In the genomic region with DNA sequence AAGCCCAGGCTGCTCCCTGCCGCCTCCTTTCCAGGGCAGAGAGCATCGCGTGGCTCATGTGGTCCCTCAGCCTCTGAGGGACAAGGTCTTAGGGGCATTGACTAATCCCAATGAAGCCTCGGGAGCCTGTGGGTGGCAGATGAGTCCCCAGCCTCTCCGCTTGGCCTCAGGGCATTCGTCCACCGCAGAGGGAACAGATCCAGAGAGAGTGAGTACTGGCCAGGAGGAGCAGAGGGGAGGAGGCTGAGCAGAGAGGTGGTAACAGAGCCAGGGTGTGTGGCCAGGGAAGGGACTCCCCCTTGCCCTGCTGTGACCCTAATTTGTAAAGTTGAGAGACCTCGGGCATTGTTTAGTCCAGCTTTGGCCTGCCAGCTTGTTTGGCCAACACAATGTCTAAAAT, we compare ENCODE assay signal across 15 mouse cellular contexts. TPM values are rescaled to one million over a fixed set of nuclear protein-coding genes. Genes with fewer than 3 reads are reported as not detected.
A peak's percentile ranks its signal among the peaks of the same experiment; 100 is the strongest.
DNase-seq lines count a peak whose midpoint lies in the region; TF ChIP-seq lines count a peak whose summit lies in the region.
"Had no signal": no experiment of that assay in that cellular context is flagged by ENCODE, and none has a peak within 500 bp of the region (broad histone marks: within the 10 kb centered on the region; RNA-seq: fewer than 3 reads in every experiment).

No protein-coding gene starts in this region.

- TF ChIP-seq CTCF in layer of hippocampus, adult 2 months (conservative IDR thresholded peaks at IDR 0.05), result no peak

- no peak overlapping the region for H3K4me3 ChIP-seq in layer of hippocampus, adult 2 months
- H3K4me3 ChIP-seq: heart, embryonic 13.5 days; lung, embryonic 15.5 days; midbrain, embryonic 12.5 days; neural tube, embryonic 12.5 days had no signal

- DNase-seq in adrenal gland, postnatal 14 days, result peak; percentile 30
- DNase-seq in adrenal gland, postnatal 36 days, result no peak
- no peak for DNase-seq in layer of hippocampus, adult 2 months (ENCODE audit: low spot score in 2 of 2)
- no peak for DNase-seq in layer of hippocampus, adult 8-10 months (ENCODE audit: low spot score in 2 of 2)
- peak; percentile 66 for DNase-seq in retina, postnatal 1 day
- no peak for DNase-seq in retina, embryonic 14.5 days (ENCODE audit: low spot score)
- DNase-seq in thymus, postnatal 36 days, result no peak
- no peak for DNase-seq in left cerebral cortex, adult 8-10 months (ENCODE audit: low spot score in 2 of 2)
- DNase-seq: embryo, embryonic 11 days; gastrocnemius, postnatal 36 days; kidney, adult 9 months had no signal

- H3K27ac ChIP-seq in layer of hippocampus, adult 2 months, result peak overlapping the region; percentile 67; the same call in 1 of the 2 replicates
- H3K27ac ChIP-seq: heart, embryonic 13.5 days; lung, embryonic 15.5 days; midbrain, embryonic 12.5 days; neural tube, embryonic 12.5 days had no signal

RNA-seq across cellular contexts. Expression of a gene that starts 29.6 kb away (rescaled TPM):
- 7.2 and 8.5 TPM in 2 replicates for total RNA-seq in adrenal gland, postnatal 14 days (2021)
- total RNA-seq in adrenal gland, postnatal 36 days (2021), result 1 to 10 TPM; 6.0 to 6.4 TPM
- total RNA-seq in layer of hippocampus, adult 2 months (2021), result 100 to 1,000 TPM; 146 to 148 TPM
- total RNA-seq in layer of hippocampus, adult 8-10 months (2022), result 100 to 1,000 TPM; 127 to 154 (median 141) TPM
- total RNA-seq in left cerebral cortex, adult 8-10 months (2022), result 10 to 100 TPM; 86.2 to 95.5 (median 94.0) TPM

RNA-seq across cellular contexts. Expression of a gene that starts 42.4 kb away (rescaled TPM):
- 1.3 and 1.8 TPM in 2 replicates for total RNA-seq in adrenal gland, postnatal 14 days (2021)
- 1 to 10 TPM in 1 of 2 experiments, under 1 TPM in 1; 0.72 to 1.1 TPM for total RNA-seq in adrenal gland, postnatal 36 days (2021)
- 1 to 10 TPM; 1.1 to 1.3 TPM for total RNA-seq in layer of hippocampus, adult 2 months (2021)
- 1 to 10 TPM; 1.4 to 4.3 (median 2.5) TPM for total RNA-seq in layer of hippocampus, adult 8-10 months (2022)
- total RNA-seq in left cerebral cortex, adult 8-10 months (2022), result 1 to 10 TPM in 3 of 4 experiments, under 1 TPM in 1; 0.99 to 1.9 (median 1.4) TPM

Comparison
In these comparisons a context has a peak if more than half of its experiments do, and no peak if none do; other contexts are left out.
1. DNase-seq: peak in adrenal gland, postnatal 14 days (single experiment) and retina, postnatal 1 day (single experiment); none in adrenal gland, postnatal 36 days (0 of 2), layer of hippocampus, adult 2 months (0 of 2), layer of hippocampus, adult 8-10 months (0 of 2), retina, embryonic 14.5 days (single experiment), thymus, postnatal 36 days (0 of 2) and left cerebral cortex, adult 8-10 months (0 of 2).